Mouse (Mus musculus): ENCODE measurements around the gene Smurf2. TPM values are rescaled to one million over a fixed set of nuclear protein-coding genes. Genes with fewer than 3 reads are reported as not detected.

Smurf2 gene
- total RNA-seq, 2 experiments from 2014 or later: 23.3 to 24.9 TPM

DNA sequence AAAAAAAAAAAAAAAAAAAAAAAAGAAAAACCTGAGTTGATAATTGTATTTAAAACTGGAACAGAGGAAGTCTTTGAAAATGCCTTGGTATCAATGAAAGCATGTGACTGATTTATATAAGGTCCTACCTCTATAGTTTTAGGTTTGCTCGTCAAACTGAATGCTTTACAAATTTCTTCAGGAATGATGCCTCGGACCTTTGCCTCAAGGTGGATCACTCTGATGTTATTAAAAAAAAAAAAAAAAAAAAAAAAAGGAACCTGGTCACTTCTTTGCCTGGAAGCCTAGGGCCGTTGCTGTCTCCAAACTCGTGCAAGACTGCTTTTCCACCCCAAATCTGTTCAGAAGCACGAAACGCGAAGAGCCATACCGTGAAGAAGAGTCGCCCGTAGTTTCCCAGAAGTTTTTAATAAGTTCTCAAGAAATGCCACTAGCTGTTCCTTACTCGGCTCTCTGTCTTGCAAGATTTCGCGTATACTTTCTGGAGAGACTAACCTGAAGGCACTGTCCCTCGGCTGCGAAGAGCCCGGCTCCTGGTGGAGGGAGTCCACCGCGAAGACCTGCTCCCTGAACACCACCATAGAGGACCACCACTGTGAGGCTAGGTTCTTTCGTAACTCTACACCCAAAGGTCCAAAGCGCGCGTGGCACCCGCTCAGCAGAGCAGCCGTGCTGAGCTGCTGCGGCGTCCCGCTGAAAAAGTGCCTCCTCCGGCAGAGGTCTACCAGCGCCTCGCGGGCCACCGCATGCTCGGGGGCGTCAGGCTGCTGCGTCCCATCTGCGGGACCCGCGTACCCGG lies 141.7 kb downstream of the Smurf2 start:
- ATAC-seq (replicated peaks; ENCODE audit: poor library complexity): peak; percentile 2; the same call in 1 of the 2 replicates

DNA sequence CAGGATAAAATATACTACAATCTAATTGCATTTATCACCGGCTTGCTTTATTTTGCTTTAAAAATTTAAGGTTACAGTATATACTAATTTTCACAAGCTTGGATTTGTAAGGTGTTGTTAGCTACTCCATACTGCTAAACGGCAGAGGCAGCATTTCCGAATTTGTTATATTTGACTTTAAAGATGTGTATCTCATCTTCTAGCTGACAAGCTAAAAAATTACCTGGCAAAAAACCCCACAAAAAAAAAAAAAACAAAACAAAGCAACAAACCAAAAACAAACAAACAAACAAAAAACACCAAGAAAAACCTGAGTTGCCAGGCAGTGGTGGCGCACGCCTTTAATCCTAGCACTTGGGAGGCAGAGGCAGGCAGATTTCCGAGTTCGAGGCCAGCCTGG lies 142.4 kb downstream of the Smurf2 start:
- ATAC-seq (replicated peaks; ENCODE audit: poor library complexity): no peak

DNA sequence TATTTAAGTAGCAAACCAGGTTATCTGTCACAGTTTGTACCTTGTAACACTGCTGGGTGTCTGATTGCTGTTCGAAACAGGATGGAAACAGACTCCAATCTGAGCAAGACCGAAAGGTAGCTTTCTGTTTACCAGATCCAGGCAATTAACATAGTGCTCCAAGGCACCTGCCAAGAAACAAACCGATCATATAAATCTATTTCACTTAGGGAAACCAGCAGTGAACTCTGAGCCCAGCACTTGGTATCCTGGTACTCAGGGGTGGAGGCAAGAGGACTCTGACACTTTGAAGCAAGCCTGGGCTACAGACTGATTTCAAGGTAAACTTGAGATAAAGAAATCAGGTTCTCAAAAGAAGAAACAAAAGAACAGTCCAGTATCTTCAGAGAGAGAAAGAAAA lies 143.1 kb downstream of the Smurf2 start:
- ATAC-seq (replicated peaks; ENCODE audit: poor library complexity): no peak

DNA sequence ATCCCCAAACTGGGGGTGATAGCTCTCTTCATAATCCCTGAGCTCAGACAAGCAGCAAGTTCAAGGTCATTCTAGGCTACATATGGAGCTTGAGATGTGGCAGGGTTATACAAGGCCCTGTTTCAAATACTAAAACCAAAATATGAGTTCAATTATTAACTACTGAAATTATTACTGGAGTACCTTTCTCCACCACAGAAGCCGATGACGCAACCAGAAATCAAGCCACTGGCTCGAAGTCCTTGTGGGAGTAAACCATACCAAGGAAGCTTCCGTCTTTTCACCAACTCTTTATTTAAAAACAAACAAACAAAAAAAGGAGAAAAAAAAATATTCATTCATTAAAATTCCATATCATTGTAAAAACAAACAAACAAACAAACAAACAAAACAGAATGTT lies 143.6 kb downstream of the Smurf2 start:
- no peak for ATAC-seq (replicated peaks; ENCODE audit: poor library complexity)

DNA sequence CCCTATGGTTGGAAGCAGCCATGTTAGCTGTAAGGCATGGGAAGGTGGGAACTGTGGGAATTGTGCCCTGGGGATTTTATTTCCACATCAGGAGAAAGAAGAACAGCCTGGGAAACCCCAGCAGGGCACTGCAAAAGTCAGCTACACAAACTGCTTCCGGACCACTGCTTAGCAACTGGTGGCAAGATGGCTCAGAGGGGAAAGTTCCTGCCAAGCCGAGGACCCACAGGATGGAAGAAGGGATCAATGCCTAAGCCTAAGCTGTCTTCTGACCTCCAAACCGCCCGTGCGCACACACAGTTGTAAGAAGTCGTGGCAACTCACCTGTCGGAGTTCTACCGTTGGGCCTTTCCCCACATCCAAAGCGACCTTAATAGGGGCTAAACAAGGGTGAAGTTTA lies 147.5 kb downstream of the Smurf2 start:
- ATAC-seq (replicated peaks; ENCODE audit: poor library complexity): no peak

DNA sequence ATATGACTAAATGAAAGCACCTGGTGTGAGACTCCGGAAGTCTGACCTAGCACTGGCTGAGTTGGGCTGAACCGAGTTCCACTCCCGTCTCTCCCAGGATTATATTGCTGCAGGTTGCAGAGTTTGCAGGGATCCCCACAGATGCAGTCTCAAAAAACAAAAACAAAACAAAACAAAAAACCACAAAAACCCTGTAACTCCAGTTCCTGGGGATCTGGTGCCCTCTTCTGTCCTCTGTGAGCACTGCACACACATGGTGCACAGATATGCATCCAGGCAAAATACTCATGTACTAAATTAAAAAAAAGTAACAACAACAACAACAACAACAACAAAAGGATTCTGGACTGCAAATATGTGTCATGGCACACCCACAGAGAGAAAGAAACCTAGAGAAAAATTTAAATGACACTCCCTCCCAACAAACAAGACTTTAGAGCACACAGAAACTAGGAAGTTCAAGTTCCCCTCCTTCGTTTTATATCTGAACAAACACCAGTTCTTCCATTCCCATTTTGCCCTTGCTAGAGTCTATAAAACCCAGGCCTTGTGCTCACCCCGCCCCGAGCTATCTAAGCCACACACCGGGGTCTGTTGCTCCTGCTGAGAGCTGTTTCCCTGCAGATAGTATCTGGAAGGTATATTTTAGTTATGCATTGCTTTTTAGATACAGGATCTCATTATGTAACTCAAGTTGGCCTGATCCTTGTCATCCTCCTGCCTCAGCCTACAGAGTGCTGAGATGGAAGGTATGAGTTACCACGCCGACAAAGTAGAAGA lies 150.1 kb downstream of the Smurf2 start:
- ATAC-seq (replicated peaks; ENCODE audit: poor library complexity): peak; percentile 87

Other genes with a start within 250 kb of the Smurf2 start
- gene Pecam1, start 170.1 kb downstream of the Smurf2 start, total RNA-seq (2015): 55.0 and 57.0 TPM in 2 replicates
- gene Pecam1, start 170.1 kb downstream of the Smurf2 start, total RNA-seq (2017): 38.6 and 43.8 TPM in 2 replicates
- 63.1 and 96.7 TPM in 2 replicates for gene Milr1, start 169.5 kb downstream of the Smurf2 start, total RNA-seq (2015)
- 82.0 and 96.2 TPM in 2 replicates for gene Milr1, start 169.5 kb downstream of the Smurf2 start, total RNA-seq (2017)
- gene Polg2, start 141.2 kb downstream of the Smurf2 start, total RNA-seq (2015): 12.4 and 13.3 TPM in 2 replicates
- 7.2 and 13.5 TPM in 2 replicates for gene Polg2, start 141.2 kb downstream of the Smurf2 start, total RNA-seq (2017)
- gene Ddx5, start 131.5 kb downstream of the Smurf2 start, total RNA-seq (2015): 850 and 903 TPM in 2 replicates
- gene Ddx5, start 131.5 kb downstream of the Smurf2 start, total RNA-seq (2017): 1,040 and 1,207 TPM in 2 replicates
- 16.9 and 22.0 TPM in 2 replicates for gene Cep95, start 131.5 kb downstream of the Smurf2 start, total RNA-seq (2015)
- 15.6 and 21.3 TPM in 2 replicates for gene Cep95, start 131.5 kb downstream of the Smurf2 start, total RNA-seq (2017)
- gene Kpna2, start 78.8 kb upstream of the Smurf2 start, total RNA-seq (2015): 322 and 354 TPM in 2 replicates
- 249 and 283 TPM in 2 replicates for gene Kpna2, start 78.8 kb upstream of the Smurf2 start, total RNA-seq (2017)
- not detected in 2 replicates for gene 1810010H24Rik, start 105.0 kb upstream of the Smurf2 start, total RNA-seq (2015)
- not detected in 2 replicates for gene 1810010H24Rik, start 105.0 kb upstream of the Smurf2 start, total RNA-seq (2017)
- 58.9 and 63.3 TPM in 2 replicates for gene Bptf, start 211.4 kb upstream of the Smurf2 start, total RNA-seq (2015)
- 36.5 and 43.6 TPM in 2 replicates for gene Bptf, start 211.4 kb upstream of the Smurf2 start, total RNA-seq (2017)